Mouse (Mus musculus): ENCODE measurements at regions not wholly inside any gene's neighbourhood (a gene's known extent, or its start where the extent isn't known, plus 50 kb on each side); places are given as distances from the start of the nearest gene placed in this dataset.

DNA sequence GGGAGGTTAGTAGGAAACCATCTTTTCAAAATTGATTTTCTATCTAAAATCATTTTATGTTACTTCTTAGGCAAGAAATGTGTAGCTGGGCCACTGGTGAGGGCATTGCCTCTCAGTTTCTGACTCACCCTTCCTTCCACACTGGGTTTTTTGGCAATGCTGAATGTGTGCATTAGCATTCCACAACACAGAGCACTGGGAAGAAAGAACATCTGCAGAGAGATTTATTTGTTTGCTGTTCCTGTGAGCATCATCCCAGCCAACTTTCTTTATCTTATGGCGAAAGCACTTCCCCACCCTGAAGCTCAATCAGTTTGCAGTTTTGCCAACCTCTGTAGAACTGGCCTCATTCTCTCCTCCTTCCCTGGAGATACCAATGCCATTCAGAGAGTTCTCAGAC, 287.0 kb upstream of the Clec14a start:
- H3K9ac ChIP-seq (ENCODE audit: insufficient read depth, low read depth), result no peak overlapping the region
- H3K27me3 ChIP-seq (replicated peaks), result no peaks in the 10 kb centered on the region
- no peaks in the 10 kb centered on the region for H3K79me2 ChIP-seq (replicated peaks; ENCODE audit: control insufficient read depth, extremely low read depth, insufficient read depth, poor library complexity, severe bottlenecking)
- dilution Hi-C loops (cut with MboI; ENCODE audit: extremely low pct_ligation_motif_present, extremely low pct_unique_long_range_greater_than_20kb, low sequenced_read_pairs) (no loop called here), in situ Hi-C loops (cut with MboI; ENCODE audit: low pct_ligation_motif_present, low pct_unique_long_range_greater_than_20kb, low sequenced_read_pairs) (no loop called here)
- H3K9me3 ChIP-seq (replicated peaks; ENCODE audit: low read length), result no peaks in the 10 kb centered on the region
- H3K4me2 ChIP-seq (ENCODE audit: insufficient read depth, low read depth, poor library complexity, severe bottlenecking), result no peak overlapping the region
- no peak for TF ChIP-seq ZNF384 (IDR thresholded peaks at IDR 0.05; ENCODE audit: low read depth, low read length)
- TF ChIP-seq USF2 (conservative IDR thresholded peaks at IDR 0.05; ENCODE audit: low read depth, low read length), result no peak
- TF ChIP-seq PAX5 (IDR thresholded peaks at IDR 0.05; ENCODE audit: low read length), result no peak
- no peak for TF ChIP-seq JUN (IDR thresholded peaks at IDR 0.05; ENCODE audit: insufficient read depth, low read depth, low read length)
- H3K36me3 ChIP-seq (replicated peaks in 1 of 2; ENCODE audit: control insufficient read depth in 1 of 2, insufficient read depth in 1 of 2, low read length in 1 of 2), result no peaks in the 10 kb centered on the region
- H3K27ac ChIP-seq (ENCODE audit: insufficient read depth, low read depth), result no peak overlapping the region
- no peak overlapping the region for H3K4me3 ChIP-seq (replicated peaks in 1 of 3; ENCODE audit: low read depth in 2 of 3, low read length in 2 of 3, poor library complexity in 1 of 3)
- DNase-seq (ENCODE audit: extremely low read depth), result no peak
- peaks cover 0 to 12% of the 10 kb centered on the region in 2 experiments; a peak in 2 of 4 replicates for H3K4me1 ChIP-seq (ENCODE audit: control insufficient read depth in 1 of 2, insufficient read depth in 2 of 2)

DNA sequence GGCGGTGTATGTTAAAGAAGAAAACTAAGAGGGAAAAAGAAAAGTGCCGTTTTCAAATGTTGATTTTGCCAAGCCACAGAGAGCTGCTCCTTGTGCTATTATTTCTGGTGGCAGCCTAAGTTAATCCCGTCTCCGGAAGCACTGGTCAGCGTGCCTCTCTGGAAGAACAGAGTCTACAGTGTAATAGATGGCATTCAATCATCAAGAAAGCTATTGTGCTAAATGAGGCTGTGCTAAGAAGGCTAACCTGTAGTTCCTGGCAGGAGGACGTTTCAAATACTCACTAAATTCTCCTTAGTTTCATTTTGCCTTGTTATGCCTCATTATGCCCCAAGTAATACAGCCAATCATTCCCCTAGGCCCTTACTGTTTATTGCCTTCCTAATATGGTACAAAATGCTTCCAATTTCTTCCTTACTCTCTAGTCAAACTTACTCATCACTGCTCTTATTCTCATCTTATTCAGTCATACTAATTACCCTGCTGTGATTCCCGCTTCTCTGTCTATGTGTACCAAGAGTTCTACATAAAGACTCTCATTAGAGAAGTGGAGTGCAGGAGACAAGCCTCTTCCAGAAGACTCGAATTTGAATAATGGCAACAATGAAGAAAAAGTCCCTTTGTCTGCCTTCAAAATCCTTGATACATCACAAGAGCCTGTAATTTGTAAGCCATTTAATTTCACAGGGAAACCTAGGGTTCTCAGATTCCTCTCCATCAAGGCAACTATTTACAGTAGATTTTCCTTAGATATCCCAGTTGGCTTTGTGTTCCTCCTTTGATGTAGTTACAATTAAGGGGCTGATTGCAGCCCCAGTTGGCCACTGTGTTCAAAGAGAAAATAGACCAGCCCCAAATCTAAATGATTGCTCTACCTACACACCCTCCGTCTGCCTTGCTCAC, 282.0 kb upstream of the Clec14a start:
- Histone ChIP-seq H3K9ac (ENCODE audit: insufficient read depth, low read depth) (no peak overlapping the region), H3K27ac (ENCODE audit: insufficient read depth, low read depth) (no peak overlapping the region), H3K36me3 (replicated peaks in 1 of 2; ENCODE audit: control insufficient read depth in 1 of 2, insufficient read depth in 1 of 2, low read length in 1 of 2) (no peaks in the 10 kb centered on the region), H3K4me1 (ENCODE audit: control insufficient read depth in 1 of 2, insufficient read depth in 2 of 2) (no peaks in the 10 kb centered on the region), H3K79me2 (replicated peaks; ENCODE audit: control insufficient read depth, extremely low read depth, insufficient read depth, poor library complexity, severe bottlenecking) (no peaks in the 10 kb centered on the region), H3K4me3 (replicated peaks in 1 of 3; ENCODE audit: low read depth in 2 of 3, low read length in 2 of 3, poor library complexity in 1 of 3) (no peak overlapping the region), H3K27me3 (replicated peaks) (no peaks in the 10 kb centered on the region), H3K4me2 (ENCODE audit: insufficient read depth, low read depth, poor library complexity, severe bottlenecking) (no peak overlapping the region; the same call in 1 of the 2 replicates), H3K9me3 (replicated peaks; ENCODE audit: low read length) (no peaks in the 10 kb centered on the region)
- DNase-seq (ENCODE audit: extremely low read depth), result no peak
- dilution Hi-C loops (cut with MboI; ENCODE audit: extremely low pct_ligation_motif_present, extremely low pct_unique_long_range_greater_than_20kb, low sequenced_read_pairs) (no loop called here), in situ Hi-C loops (cut with MboI; ENCODE audit: low pct_ligation_motif_present, low pct_unique_long_range_greater_than_20kb, low sequenced_read_pairs) (no loop called here)
- no peak for TF ChIP-seq POLR2A (IDR thresholded peaks at IDR 0.05; ENCODE audit: low read depth, low read length)
- TF ChIP-seq GABPA (IDR thresholded peaks at IDR 0.05; ENCODE audit: insufficient replicate concordance, low read depth, low read length), result no peak
- no peak for TF ChIP-seq JUN (IDR thresholded peaks at IDR 0.05; ENCODE audit: insufficient read depth, low read depth, low read length)
- no peak for TF ChIP-seq BHLHE40 (IDR thresholded peaks at IDR 0.05; ENCODE audit: low read depth, low read length)
- TF ChIP-seq MEF2A (IDR thresholded peaks at IDR 0.05; ENCODE audit: borderline replicate concordance, low read depth, low read length), result no peak

DNA sequence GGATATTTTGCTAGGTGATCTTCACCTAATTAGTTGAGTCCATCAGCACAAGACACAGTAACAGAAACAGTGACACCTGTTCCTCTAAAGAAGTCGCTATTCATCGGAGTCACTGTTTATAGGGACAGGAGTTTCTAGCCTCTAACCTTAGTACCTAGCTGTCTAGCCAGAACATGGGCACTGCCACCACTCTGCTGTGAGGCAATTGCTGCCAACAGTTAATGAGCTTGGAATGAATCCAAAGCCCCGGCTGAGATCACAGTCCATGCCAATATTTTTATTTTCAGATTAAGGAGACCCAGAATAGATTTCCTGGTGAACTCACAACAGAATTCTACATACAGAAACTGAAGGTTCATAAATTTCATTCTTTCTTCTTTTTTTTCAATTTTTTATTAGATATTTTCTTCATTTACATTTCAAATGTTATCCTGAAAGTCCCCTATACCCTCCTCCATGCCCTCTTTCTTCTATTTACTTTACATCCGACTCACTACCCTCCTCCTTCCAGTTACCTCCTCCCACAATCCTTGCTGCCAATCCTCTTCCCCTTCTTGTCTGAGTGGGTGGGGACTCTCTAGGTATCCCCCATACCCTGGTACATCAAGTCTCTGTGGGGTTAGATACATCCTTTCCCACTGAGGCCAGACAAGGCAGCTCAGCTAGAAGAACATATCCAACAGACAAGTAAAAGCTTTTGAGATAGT, 276.9 kb upstream of the Clec14a start:
- DNase-seq (ENCODE audit: extremely low read depth), result no peak

More for the DNA sequence above, 276.9 kb upstream of the Clec14a start:
- H3K4me2 ChIP-seq (ENCODE audit: insufficient read depth, low read depth, poor library complexity, severe bottlenecking), result no peak overlapping the region
- H3K27me3 ChIP-seq (replicated peaks), result no peaks in the 10 kb centered on the region
- no peaks in the 10 kb centered on the region for H3K9me3 ChIP-seq (replicated peaks; ENCODE audit: low read length)
- H3K36me3 ChIP-seq (replicated peaks in 1 of 2; ENCODE audit: control insufficient read depth in 1 of 2, insufficient read depth in 1 of 2, low read length in 1 of 2), result no peaks in the 10 kb centered on the region
- no peaks in the 10 kb centered on the region for H3K79me2 ChIP-seq (replicated peaks; ENCODE audit: control insufficient read depth, extremely low read depth, insufficient read depth, poor library complexity, severe bottlenecking)
- H3K9ac ChIP-seq (ENCODE audit: insufficient read depth, low read depth), result no peak overlapping the region
- in situ Hi-C loops (cut with MboI; ENCODE audit: low pct_ligation_motif_present, low pct_unique_long_range_greater_than_20kb, low sequenced_read_pairs) (loop anchor here (5.0 kb wide), 1 partner anchor 36 kb away; no protein-coding TSS in a partner anchor), dilution Hi-C loops (cut with MboI; ENCODE audit: extremely low pct_ligation_motif_present, extremely low pct_unique_long_range_greater_than_20kb, low sequenced_read_pairs) (no loop called here)
- H3K4me1 ChIP-seq (ENCODE audit: control insufficient read depth in 1 of 2, insufficient read depth in 2 of 2), result no peaks in the 10 kb centered on the region
- H3K27ac ChIP-seq (ENCODE audit: insufficient read depth, low read depth), result no peak overlapping the region
- H3K4me3 ChIP-seq (replicated peaks in 1 of 3; ENCODE audit: low read depth in 2 of 3, low read length in 2 of 3, poor library complexity in 1 of 3), result no peak overlapping the region
- TF ChIP-seq EP300 (IDR thresholded peaks at IDR 0.05; ENCODE audit: low read length), result no peak
- no peak for TF ChIP-seq MXI1 (IDR thresholded peaks at IDR 0.05; ENCODE audit: low read depth, low read length)
- no peak for TF ChIP-seq NELFE (IDR thresholded peaks at IDR 0.05; ENCODE audit: low read depth, low read length)
- TF ChIP-seq SMC3 (IDR thresholded peaks at IDR 0.05; ENCODE audit: low read depth, low read length), result no peak
- no peak for TF ChIP-seq RCOR1 (conservative IDR thresholded peaks at IDR 0.05; ENCODE audit: low read depth, low read length)
- no peak for TF ChIP-seq NRF1 (IDR thresholded peaks at IDR 0.05; ENCODE audit: low read depth, low read length)
- TF ChIP-seq MEF2A (IDR thresholded peaks at IDR 0.05; ENCODE audit: borderline replicate concordance, low read depth, low read length), result no peak
- TF ChIP-seq KAT2A (IDR thresholded peaks at IDR 0.05; ENCODE audit: insufficient replicate concordance, low read length), result no peak
- TF ChIP-seq ZKSCAN1 (IDR thresholded peaks at IDR 0.05; ENCODE audit: borderline replicate concordance, low read depth, low read length), result no peak
